Mouse (Mus musculus): ENCODE data around the gene Sorbs1. TPM values are rescaled to one million over a fixed set of nuclear protein-coding genes. Genes with fewer than 3 reads are reported as not detected.
A peak's percentile ranks its signal among the peaks of the same experiment; 100 is the strongest.

Gene Sorbs1
- total RNA-seq, 2 experiments from 2014 or later = 355 to 547 TPM

DNA sequence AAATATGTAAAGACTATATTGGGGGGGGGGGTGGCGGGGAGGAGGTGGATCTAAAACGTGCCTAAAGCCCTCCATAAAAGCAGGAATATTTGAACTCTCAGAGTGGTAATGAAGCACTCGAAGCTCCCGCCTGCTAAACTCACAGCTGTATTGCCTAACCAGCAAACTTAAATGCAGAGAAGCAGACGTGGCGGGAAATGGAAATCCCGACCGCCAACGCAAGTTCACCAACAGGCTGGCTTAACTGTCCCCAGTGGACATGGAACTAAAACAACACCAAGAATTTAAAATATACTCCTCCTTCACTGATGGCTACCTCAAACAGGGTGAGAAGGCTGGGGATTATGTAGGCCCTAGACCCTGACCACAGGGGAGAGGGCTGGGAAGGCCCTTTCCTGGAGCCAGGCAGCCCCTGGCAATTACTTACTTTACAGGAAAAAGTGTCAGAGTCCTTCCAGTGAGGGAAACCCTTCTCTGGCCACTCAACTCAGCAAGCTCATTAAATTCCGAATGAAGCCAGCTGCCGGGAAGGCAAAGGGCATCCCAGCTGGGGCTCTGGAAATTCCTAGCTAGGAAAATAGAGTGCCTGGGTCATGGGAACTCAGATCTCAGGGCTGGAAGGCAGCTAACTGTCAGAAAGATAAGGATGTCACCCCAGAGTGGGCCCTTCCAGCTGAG is 98.6 kb downstream of the Sorbs1 start:
- intact Hi-C loops (cut with DNase I) = loop anchor here (5.0 kb wide), 1 partner anchor 97 kb away; the partner anchor contains the start of gene Sorbs1

DNA sequence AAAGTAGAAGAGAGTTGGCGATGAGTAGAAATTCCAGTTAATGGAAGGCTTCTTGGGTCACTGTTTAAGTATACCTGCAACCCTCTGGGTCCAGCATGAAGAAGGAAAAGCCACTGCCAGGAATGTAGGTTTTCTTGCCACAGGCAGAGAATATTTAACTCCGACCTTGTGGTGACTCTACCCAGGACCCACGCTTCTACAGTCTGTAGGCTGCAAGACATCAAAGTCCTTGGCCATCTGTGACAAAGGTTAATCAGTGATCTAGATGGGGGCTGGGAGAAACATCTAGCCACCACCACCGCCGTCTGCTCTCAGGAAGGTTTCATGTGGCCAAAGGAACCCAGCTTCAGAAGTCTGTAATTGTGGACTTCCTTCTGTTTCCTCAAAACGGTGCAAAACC is 99.2 kb downstream of the Sorbs1 start:
- no peak for DNase-seq
- intact Hi-C loops (cut with DNase I) = loop anchor here (5.0 kb wide), 1 partner anchor 98 kb away; the partner anchor contains the start of gene Sorbs1

More for the DNA sequence above, 98.6 kb downstream of the Sorbs1 start:
- DNase-seq = peak; percentile 47 to 65

DNA sequence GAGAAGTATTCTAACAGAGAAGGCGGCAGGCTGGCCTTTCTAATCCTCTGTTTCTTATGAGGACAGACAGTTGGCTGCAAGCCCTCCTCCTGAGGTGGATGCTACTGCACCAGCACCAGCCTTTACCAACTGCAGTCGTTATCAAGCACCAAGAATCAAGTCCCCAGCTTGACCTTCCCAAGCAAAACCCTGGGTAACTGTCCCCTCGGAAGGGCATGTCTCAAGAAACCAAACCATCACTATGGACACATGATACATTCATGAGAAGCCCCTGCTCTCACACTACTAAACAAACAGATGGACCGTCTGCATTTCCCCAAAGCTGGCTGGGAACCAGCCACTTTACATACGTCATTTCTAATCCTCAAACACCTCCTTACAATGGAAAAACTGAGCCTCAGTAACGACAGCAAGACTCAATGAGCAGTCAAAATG is 102.2 kb downstream of the Sorbs1 start:
- DNase-seq = no peak
- intact Hi-C loops (cut with DNase I) = loop anchor here (5.0 kb wide), 1 partner anchor 101 kb away; the partner anchor contains the start of gene Sorbs1

DNA sequence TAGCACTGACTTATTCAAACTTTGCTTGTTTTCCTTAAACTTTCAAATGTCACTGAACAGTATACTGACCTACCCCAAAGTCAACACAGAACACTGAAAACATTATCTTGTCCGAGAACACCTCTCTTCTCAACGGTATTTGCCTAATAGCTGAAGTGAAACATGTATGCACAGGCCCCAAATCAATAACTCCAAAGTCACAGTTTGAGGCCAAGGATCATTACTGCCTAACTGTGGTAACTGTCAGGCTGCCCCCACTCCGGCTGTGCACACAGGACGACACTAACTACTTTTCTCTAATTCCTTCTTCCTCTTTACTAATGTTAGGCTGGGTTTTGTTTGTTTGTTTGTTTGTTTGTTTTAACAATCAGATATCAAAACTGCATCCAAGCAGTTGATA is 103.1 kb downstream of the Sorbs1 start:
- intact Hi-C loops (cut with DNase I) = loop anchor here (5.0 kb wide), 1 partner anchor 102 kb away; the partner anchor contains the start of gene Sorbs1
- DNase-seq = no peak

DNA sequence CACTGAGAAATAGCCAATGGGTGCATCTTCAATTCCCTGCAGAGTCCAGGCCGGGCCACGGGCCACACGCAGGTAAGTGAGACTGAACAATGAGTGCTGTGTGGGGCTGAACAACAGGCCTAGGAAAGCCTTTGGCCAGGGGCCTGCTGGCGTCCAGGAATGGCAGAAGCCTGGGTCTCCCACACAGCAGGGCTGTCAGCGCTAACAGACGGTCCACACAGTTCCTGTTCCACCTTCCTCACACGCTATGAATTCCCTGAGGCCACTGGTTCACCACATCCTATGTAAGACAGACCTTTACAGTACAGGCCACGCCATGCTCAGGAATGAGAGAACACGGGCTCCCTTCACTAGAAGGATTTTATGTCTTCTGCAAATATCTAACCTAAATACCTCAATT is 103.5 kb downstream of the Sorbs1 start:
- intact Hi-C loops (cut with DNase I) = loop anchor here (5.0 kb wide), 1 partner anchor 102 kb away; the partner anchor contains the start of gene Sorbs1
- DNase-seq = no peak

DNA sequence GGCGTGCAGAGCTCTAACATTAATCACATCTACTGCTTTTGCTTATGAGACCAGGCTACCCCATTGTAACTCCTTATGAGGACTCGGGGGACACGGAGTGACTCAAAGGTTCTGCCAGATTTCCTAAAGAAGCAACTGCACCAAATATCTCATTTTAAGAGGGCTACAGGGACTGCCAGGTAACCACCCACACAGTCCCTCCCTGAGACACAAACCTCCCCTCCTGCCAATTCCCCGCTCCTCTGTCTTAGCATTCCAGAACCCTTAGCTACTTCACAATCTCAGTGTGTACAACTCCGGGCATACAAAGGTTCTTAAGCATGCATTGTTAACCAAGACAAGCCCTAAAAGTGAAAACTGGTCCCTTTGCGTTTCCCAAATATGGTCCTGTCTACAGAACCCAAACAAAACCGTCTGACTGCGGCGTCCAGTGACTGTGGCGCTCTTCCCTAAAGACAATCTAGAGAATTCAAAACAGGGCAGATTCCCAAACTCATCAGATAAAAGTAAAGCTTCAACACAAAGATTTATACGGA is 104.0 kb downstream of the Sorbs1 start:
- no peak for DNase-seq
- intact Hi-C loops (cut with DNase I) = loop anchor here (5.0 kb wide), 1 partner anchor 103 kb away; the partner anchor contains the start of gene Sorbs1

DNA sequence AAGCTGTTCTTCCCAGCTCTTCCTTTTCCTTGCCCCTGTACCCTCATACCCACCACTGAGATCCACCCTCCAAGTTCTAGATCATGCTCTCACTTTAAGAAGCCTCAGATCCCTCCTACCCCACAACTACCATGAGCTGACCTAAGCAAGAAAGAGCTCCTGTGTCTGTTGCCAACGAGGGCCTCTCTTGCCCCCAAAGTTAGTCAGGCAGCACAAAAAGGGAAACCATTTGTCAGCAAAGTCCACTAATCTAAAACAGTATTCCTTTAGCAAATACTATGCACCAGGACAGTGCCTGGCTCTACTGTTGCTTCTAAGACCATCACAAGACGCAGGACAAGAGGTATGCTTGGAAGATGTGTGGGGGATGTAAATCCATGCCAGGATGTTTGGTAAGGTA is 106.4 kb downstream of the Sorbs1 start:
- intact Hi-C loops (cut with DNase I) = no loop called here

DNA sequence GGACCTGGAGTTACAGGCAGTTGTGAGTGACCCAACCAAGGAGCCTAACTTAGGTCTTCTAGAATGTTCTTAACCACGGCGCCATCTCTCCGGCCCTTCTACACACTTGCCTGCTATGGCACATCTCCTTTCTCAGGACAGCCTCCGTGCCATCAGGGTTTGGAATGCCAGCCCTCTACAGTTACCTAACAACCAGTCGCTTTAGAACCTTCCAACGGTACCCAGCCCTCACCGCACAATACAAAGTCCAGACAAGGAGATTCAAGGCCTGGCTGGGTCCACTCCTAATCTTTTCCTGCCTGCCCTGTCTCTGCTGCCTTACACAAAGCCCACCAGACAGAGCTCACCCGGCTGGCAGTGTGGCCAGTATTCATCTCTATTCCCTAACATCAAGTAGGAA is 106.9 kb downstream of the Sorbs1 start:
- no peak for DNase-seq
- intact Hi-C loops (cut with DNase I) = no loop called here

More for the DNA sequence above, 106.4 kb downstream of the Sorbs1 start:
- DNase-seq = no peak

DNA sequence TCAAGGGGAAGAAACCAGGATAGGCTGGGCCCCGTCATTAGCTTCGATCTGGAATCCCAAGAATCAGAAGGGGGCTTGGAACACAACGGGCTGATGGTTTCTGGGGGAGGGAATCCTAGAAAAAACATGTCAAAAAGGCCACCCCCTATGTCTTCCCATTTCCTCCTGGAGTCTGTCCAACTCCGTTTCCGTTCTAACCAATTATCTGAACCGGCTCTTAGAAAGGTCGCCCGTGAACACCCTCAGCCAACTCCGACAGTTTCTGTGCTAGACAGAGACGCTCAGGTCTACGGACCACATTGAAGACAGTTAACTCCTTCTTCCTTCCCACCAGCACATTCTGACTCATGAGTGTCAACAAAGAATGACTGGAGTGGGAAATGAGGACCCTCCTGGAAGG is 107.8 kb downstream of the Sorbs1 start:
- DNase-seq = peak; percentile 66 to 72
- intact Hi-C loops (cut with DNase I) = no loop called here

DNA sequence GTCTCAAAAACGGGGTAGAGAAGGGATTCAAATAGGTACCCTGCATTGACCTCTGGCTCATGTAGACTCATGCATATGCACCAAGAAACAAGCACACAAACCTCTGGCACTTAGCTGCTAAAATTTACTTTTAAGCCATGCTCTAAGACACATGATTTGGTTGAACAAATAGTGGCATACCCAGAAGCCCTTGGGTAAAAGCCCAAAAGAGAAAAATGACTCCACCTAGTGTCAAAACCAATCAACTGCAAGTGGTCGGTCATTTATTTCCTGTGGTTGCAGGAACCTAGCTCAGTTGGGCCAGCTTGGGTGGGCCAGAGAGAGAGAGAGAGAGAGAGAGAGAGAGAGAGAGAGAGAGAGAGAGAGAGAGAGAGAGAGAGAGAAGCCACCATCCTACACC is 109.0 kb downstream of the Sorbs1 start:
- intact Hi-C loops (cut with DNase I) = no loop called here
- no peak for DNase-seq

DNA sequence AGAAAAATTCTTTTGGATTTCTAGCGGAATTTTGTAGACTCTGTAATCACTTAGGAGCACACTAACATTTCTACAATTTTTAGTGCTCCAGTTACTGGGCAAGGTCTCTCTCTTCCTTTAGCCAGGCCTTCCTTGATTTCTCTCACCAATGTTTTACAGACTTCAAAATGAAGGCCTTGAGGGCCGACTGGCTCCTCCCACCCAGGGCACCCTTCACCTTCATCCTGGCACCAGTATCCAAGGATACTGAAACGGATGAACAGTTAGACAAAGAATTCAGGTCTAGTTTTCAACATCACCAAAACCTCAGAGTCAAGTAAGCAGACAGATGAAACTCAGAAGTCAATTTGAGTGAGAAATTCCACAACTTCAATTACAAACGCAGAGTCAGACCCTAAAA is 109.6 kb downstream of the Sorbs1 start:
- intact Hi-C loops (cut with DNase I) = no loop called here
- DNase-seq = no peak

DNA sequence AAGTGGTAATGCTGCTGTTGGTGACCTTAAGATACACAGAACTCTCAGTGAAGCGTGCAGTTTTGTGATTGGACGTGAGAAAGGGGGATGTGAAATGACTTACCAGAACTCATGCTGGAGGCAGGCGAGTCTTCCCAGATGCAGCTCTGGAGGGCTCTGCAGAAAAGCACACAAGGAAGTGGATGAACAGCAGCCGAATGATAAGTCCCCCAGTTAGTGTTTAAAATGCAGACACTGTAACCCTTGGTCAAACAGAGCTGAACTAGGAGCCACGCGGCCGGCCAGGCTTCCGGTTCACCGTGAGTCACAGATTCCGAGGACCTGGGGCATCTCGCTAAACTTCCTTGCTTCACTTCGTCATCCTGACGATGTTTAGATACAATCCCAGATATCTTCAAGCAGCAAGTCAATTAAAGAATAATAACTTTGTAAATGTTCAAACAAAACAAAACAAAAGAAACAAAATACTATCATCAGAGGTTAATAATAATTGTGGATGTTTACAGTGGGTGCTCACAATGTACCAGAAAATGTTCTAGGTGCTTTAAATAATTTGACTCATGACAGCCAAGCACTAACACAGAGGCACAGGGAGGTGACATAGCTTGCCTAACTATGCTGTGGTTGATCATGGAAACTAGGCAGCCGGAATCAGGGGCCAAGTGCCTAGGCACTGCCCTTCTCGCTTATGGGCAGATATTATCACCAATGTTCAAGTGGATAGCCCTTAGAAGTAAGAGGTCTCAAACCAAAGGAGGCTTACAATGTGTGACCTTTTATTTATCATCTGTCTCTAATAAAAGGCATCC is 111.2 kb downstream of the Sorbs1 start:
- intact Hi-C loops (cut with DNase I) = no loop called here
- no peak for DNase-seq

DNA sequence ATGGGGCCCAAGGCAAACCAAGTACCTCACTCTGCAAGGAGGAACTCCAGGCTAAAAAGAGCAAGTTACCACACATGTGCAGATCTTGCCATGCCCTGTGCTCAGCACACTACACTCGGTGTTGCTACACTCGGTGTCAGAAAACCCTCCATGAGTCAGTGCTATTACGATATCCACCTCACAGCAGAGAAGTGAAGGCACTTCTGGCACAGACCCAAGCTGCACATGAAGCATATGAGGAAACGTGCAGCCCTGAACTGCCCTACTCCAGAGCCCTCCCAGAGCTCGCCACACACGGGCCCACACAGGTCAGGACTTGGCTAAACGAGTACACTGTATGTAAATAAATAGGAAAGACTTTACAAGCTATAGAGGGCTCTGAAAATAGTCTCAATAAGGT is 112.4 kb downstream of the Sorbs1 start:
- intact Hi-C loops (cut with DNase I) = no loop called here
- no peak for DNase-seq

DNA sequence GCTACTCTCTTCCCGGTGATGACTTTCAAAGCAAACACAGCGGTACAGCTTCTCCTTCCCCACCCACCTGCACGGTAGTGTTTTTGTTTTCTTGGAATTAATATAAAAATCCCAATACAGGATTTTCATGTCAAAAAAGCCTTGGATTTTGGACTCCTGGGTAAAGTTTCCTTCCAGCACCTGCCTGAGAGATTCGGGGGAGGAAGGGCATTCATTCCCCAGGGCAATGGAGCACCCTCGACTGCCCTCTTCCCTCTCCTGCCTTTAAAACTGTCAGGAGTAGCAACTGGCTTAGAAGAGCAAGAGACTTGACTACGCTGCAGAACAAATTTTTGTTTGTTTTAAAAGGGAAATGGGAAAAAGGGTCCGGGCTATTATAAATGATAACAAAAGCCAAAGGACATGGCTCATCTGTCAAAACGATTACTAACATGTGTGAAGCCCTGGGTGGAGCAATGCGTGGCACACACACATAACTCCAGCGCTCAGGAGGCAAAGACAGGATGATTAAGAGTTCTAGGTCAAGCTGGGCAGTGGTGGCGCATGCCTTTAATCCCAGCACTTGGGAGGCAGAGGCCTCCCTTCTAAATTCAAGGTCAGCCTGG is 113.1 kb downstream of the Sorbs1 start:
- intact Hi-C loops (cut with DNase I) = no loop called here
- no peak for DNase-seq

DNA sequence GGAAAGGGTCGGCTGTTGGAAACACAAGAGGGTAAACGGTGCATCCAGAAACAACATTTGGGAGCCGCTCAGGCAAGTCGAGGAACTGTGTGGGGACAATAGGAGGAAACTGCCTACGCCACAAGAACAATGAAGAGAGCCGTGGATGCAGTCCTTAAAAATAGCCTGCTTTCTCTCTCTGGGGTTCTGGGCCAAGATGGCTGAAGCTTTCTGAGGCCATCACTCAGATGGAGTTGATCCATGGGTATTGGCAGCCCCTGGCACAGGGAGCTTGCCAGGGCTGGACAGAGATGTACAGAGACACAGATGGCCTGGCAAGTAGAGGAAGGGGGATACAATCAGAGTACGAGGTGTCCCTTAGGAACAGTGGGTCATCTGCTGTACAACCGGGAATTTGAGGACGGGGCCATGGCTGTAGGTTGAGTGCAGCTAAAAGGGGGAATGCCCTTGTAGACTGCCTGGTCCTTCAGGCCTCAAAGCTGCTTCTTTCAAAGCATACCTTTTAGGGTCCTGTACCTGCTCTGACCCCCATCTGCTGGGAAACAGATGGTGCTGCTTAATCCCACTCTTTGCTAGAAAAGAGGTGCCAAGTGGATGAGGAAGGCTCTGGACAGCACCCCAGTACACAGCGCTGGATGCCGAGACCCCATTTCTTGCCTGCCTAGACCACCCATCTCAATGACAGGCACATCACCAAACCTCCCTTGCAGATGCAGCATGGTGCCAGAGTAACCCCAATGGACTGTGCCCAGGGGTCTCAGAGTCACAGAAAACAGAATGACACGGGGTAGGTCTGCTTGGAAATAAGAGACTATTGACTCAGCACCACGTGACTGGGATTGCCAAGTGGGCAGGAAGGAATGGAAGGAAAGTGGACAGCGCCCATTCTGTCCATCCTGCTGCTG is 117.6 kb downstream of the Sorbs1 start:
- DNase-seq = no peak
- intact Hi-C loops (cut with DNase I) = no loop called here

DNA sequence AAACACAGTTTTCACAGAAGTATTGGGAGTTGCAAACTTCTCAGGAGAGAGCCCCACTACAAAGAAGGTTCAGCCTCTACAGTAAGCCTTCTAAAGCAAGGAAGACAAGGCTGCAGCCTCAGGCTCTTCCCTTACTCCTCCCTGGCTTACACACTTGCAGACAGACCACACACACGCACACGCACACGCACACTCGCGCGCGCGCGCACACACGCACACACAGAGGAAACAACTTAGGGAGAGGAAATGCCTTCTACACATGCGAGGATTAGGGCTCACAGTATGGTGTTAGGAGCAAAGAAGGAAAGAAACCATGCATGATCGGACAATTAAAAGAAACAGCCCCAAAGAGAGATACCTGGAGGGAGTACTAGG is 118.3 kb downstream of the Sorbs1 start:
- no peak for DNase-seq
- intact Hi-C loops (cut with DNase I) = no loop called here

DNA sequence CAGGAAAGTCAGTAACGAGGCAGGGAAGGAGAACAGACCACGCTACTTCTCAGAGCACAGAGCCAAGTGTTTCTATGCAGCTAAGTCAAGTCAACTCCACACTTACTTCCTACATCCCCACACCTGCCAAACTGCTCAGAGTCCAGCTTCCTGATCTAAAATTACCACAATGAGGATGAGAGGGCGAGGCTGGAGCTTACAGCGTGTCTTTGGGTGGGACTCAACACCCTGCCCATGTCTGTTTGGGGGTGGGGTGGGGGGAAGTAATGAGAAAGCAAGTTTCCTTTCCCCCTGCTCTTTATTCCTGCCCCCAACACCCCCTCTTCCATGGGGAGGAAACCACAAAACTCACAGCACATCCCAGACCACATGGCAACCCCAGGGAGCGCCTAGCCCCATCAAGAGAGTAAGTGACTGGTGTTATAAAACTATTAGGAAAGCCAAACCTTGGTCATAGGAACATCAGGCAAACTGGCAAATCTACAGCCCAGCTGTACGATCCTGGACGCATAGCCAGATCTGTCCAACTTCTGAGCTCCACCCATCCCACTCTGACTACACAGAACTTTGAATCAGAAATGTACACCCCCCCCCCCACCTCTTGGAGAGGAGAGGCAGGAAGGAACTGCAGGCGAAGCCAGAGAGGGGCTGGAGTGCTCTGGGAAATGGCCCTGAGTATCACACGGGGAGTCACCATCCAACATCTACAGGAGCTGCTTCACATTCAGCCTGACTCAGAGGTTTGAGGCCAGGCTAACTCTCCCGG is 118.8 kb downstream of the Sorbs1 start:
- DNase-seq = peak in 1 of 2 experiments; percentile 70
- intact Hi-C loops (cut with DNase I) = loop anchor here (5.0 kb wide), 1 partner anchor 43 kb away; no protein-coding TSS in a partner anchor

DNA sequence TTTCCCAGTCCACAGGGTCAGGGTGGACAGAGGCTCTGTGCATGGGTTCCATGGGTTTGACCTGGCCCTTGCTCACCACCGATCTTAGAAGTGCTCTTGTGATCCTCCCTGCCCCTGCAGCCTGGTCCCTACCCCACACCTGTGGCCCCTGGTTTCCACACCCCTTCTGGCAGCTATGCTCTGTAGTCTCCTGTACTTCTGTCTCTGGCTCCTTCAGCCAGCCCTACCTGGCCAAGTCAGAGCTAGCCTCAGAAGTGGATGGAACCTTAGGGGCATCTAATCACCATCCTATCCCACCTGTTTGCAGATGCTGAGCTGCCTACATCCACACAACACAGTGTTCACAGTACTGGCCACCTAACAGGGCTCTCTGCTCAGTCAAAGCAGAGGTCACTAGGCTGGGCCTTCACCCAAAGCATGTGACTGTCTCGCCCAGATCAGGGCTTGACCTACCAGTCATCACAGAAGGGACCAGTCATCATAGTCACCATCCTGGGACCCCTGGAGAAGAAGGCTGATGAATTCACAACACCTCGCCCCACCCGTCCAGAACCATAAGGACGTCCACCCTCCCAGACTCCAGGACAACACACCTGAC is 120.7 kb downstream of the Sorbs1 start:
- no peak for DNase-seq
- intact Hi-C loops (cut with DNase I) = loop anchor here (5.0 kb wide), 1 partner anchor 44 kb away; no protein-coding TSS in a partner anchor

DNA sequence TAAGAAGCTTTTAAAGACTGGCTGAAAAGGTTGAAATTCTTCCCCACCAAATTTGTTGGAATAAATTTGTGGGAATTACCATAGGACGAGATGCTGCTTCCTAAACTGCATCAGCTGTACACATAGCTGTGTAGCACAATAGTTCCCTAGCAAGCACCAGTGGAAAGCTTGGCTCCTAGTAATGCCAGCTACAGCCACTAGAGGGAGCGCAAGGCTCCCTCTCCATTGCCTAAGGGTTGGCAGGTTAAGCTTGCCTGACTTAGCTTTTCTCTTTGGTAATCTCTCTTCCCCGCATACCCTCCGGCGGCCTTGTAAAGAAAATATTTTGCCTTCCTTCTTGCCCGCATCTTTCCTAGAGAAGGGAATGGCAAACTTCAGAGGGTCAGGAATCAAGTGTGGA is 122.1 kb downstream of the Sorbs1 start:
- DNase-seq = peak; percentile 91
- intact Hi-C loops (cut with DNase I) = loop anchor here (1.0 to 5.0 kb wide), 2 partner anchors 46 to 154 kb away; no protein-coding TSS in a partner anchor
